Mouse (Mus musculus): Measurements from ENCODE around the gene Supt6. TPM values are rescaled to one million over a fixed set of nuclear protein-coding genes. Genes with fewer than 3 reads are reported as not detected.
A peak's percentile ranks its signal among the peaks of the same experiment; 100 is the strongest.

Supt6 gene
- polyA plus RNA-seq, 1 experiment = 33.9 TPM

DNA sequence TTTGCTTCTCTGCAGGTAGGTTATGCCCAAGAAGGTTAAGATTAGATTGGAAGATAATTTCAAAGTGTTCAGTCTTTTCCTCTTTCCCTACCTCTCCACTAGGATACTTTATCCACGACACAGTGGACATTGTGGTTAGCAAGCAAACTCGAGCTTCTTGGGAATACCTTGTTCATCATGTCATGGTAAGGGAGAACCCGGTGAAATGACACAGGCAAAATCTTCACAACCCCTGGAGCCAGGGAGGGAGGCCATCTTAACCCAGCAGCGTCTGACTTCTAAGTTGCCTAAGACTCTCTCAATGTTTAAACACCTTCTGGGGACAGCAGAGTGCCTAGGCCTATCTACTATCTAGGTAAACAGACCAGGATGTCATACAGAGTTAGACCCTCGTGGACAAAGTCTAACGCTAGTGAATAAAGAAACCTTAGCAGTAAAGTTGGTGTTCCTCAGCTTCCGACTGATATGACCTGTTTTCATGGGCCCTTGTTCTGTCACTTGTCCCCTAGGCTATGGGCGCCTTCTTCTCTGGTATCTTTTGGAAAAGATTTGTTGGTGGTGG lies 66.3 kb downstream of the Supt6 start:
- peaks cover 41% of the 10 kb centered on the region for H3K36me3 ChIP-seq (ENCODE audit: control insufficient read depth, insufficient read depth)
- peak overlapping the region; percentile 44 for H3K4me3 ChIP-seq (ENCODE audit: insufficient read depth, poor library complexity, severe bottlenecking)
- H3K79me2 ChIP-seq (ENCODE audit: control insufficient read depth, insufficient read depth) = peaks cover 46% of the 10 kb centered on the region
- H3ac ChIP-seq (ENCODE audit: control insufficient read depth, insufficient read length, low read depth) = peak overlapping the region; percentile 56
- TF ChIP-seq MYOD1 (IDR thresholded peaks at IDR 0.05; ENCODE audit: control insufficient read depth, insufficient read length, low read depth) = no peak
- no peak for TF ChIP-seq CTCF (IDR thresholded peaks at IDR 0.05; ENCODE audit: control insufficient read depth, insufficient read depth, insufficient read length)
- TF ChIP-seq FOSL1 (IDR thresholded peaks at IDR 0.05; ENCODE audit: insufficient read depth, low read length, poor library complexity, severe bottlenecking) = no peak
- no peak for TF ChIP-seq MYOG (IDR thresholded peaks at IDR 0.05; ENCODE audit: control insufficient read depth, extremely low read depth, insufficient read length)
- no peak for TF ChIP-seq MAX (IDR thresholded peaks at IDR 0.05)
- no peak for TF ChIP-seq USF1 (IDR thresholded peaks at IDR 0.05; ENCODE audit: low read depth)
- TF ChIP-seq CEBPB (IDR thresholded peaks at IDR 0.05; ENCODE audit: low read depth) = no peak
- H3K27me3 ChIP-seq (ENCODE audit: control insufficient read depth, insufficient read depth, insufficient read length) = no peaks in the 10 kb centered on the region
- peaks cover 25% of the 10 kb centered on the region for H3K79me3 ChIP-seq (ENCODE audit: low read depth)

DNA sequence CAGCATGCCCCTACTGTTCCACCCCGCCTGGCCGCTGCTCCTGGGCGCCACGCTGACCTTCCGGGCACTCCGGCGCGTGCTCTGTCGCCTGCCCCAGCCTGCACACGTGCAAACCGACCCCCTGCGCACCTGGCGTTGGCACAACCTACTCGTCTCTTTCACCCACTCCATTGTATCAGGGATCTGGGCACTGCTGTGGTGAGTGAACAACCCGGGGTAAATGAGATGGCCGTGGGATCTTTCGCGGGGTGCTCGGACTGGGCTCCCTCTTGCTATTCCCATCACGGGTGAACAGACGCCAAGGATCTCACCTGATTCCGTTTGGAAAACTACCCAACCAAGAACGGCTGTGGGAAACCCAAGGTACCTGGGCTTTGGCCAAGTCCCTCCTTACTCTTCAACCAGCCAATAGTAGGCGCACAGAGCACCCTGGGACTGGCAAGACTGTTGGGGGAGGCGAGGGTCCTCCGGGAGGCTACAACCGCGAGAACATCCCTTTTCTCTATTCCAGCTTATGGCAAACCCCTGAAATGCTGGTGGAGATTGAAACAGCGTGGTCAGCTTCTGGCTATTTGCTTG lies 66.8 kb downstream of the Supt6 start:
- Histone ChIP-seq H3K79me2 (ENCODE audit: control insufficient read depth, insufficient read depth) (peaks cover 41% of the 10 kb centered on the region), H3ac (ENCODE audit: control insufficient read depth, insufficient read length, low read depth) (peak overlapping the region; percentile 56), H3K79me3 (ENCODE audit: low read depth) (peaks cover 25% of the 10 kb centered on the region), H3K36me3 (ENCODE audit: control insufficient read depth, insufficient read depth) (peaks cover 41% of the 10 kb centered on the region), H3K27me3 (ENCODE audit: control insufficient read depth, insufficient read depth, insufficient read length) (no peaks in the 10 kb centered on the region), H3K4me3 (ENCODE audit: insufficient read depth, poor library complexity, severe bottlenecking) (peak overlapping the region; percentile 44)
- peak; percentile 2 for TF ChIP-seq MYOD1 (IDR thresholded peaks at IDR 0.05; ENCODE audit: control insufficient read depth, insufficient read length, low read depth)
- TF ChIP-seq MAX (IDR thresholded peaks at IDR 0.05) = no peak

DNA sequence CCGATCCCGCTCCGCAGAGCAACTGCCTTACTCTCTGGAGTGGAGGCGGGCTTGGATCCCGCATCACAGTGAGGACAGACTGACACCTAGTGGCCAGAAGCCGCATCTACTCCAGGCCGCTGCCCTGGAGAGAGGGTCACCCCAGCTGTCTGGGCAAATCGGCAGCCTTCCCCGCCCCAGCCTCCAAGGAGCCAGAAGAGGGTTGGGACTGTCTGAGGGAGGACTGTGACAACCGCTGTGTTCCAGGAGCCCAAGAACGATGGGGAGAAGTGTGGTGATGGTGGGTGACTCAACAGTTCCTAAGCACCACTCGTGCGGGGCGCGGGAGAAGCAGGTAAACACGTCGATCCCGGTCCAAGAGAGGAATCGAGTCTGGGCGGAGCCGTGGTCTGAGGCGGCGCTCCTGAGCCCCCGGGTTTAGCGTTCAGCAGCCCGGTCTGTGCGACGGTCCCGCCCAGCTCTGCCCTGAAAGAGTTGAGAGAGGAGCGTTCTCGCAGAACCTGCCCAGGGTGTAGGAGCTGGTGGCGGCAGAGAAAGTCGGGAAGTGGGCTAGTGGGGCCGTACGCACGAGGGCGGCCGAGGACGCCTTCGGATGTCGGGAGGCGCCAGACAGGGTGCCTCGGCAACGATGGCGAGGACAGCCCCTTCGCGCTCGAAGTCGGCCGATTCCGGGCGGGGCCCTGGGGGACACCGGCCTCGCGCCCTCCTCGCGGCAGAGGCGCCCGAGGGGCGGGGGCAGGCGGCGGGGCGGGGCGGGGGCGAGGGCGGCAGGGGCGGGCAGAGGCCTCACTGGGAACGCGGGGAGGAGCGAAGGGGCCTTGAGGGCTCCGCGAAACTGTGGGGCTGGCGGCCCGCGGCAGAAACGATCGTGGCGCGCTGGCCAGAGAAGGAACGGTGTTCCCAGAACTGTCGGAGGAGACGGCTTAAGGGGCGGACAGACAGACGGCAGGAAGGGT lies 67.6 kb downstream of the Supt6 start:
- peaks cover 41% of the 10 kb centered on the region for H3K36me3 ChIP-seq (ENCODE audit: control insufficient read depth, insufficient read depth)
- TF ChIP-seq CEBPB (IDR thresholded peaks at IDR 0.05; ENCODE audit: low read depth) = no peak
- no peak for TF ChIP-seq MYOG (IDR thresholded peaks at IDR 0.05; ENCODE audit: control insufficient read depth, extremely low read depth, insufficient read length)
- no peak for TF ChIP-seq FOSL1 (IDR thresholded peaks at IDR 0.05; ENCODE audit: insufficient read depth, low read length, poor library complexity, severe bottlenecking)
- no peak for TF ChIP-seq USF1 (IDR thresholded peaks at IDR 0.05; ENCODE audit: low read depth)
- TF ChIP-seq MYOD1 (IDR thresholded peaks at IDR 0.05; ENCODE audit: control insufficient read depth, insufficient read length, low read depth) = peak; percentile 14
- peak; percentile 96 for TF ChIP-seq CTCF (IDR thresholded peaks at IDR 0.05; ENCODE audit: control insufficient read depth, insufficient read depth, insufficient read length)
- H3K79me3 ChIP-seq (ENCODE audit: low read depth) = peaks cover 25% of the 10 kb centered on the region
- H3K79me2 ChIP-seq (ENCODE audit: control insufficient read depth, insufficient read depth) = peaks cover 38% of the 10 kb centered on the region
- H3K27me3 ChIP-seq (ENCODE audit: control insufficient read depth, insufficient read depth, insufficient read length) = no peaks in the 10 kb centered on the region
- peak overlapping the region; percentile 44 for H3K4me3 ChIP-seq (ENCODE audit: insufficient read depth, poor library complexity, severe bottlenecking)
- peak overlapping the region; percentile 67 for H3ac ChIP-seq (ENCODE audit: control insufficient read depth, insufficient read length, low read depth)

DNA sequence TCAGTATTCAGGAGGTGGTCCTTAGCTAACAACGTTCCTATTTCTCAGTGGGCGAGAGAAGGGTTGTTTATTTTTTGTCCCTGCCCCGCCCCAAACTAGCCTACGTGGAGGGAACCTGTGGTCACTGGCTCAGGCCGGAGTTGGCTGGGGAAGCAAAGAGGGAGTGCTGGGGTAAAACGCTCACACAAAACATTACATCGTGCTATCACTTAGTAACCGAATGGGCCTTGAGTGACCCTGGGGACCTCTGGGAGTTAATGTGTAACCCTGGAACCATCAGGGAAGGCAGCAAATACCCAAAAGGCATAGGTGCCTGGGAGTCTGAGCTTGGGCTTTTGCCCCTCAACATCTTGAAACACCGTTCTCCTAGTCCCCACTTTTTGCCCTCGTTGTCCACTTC lies 68.3 kb downstream of the Supt6 start:
- no peak for TF ChIP-seq FOSL1 (IDR thresholded peaks at IDR 0.05; ENCODE audit: insufficient read depth, low read length, poor library complexity, severe bottlenecking)
- no peak for TF ChIP-seq MAX (IDR thresholded peaks at IDR 0.05)
- no peak for TF ChIP-seq MYOG (IDR thresholded peaks at IDR 0.05; ENCODE audit: control insufficient read depth, extremely low read depth, insufficient read length)
- TF ChIP-seq MYOD1 (IDR thresholded peaks at IDR 0.05; ENCODE audit: control insufficient read depth, insufficient read length, low read depth) = no peak
- no peak for TF ChIP-seq CEBPB (IDR thresholded peaks at IDR 0.05; ENCODE audit: low read depth)
- TF ChIP-seq USF1 (IDR thresholded peaks at IDR 0.05; ENCODE audit: low read depth) = no peak
- TF ChIP-seq CTCF (IDR thresholded peaks at IDR 0.05; ENCODE audit: control insufficient read depth, insufficient read depth, insufficient read length) = no peak
- peaks cover 19% of the 10 kb centered on the region for H3K79me3 ChIP-seq (ENCODE audit: low read depth)
- H3K79me2 ChIP-seq (ENCODE audit: control insufficient read depth, insufficient read depth) = peaks cover 31% of the 10 kb centered on the region
- H3K36me3 ChIP-seq (ENCODE audit: control insufficient read depth, insufficient read depth) = peaks cover 38% of the 10 kb centered on the region
- no peaks in the 10 kb centered on the region for H3K27me3 ChIP-seq (ENCODE audit: control insufficient read depth, insufficient read depth, insufficient read length)
- H3K4me3 ChIP-seq (ENCODE audit: insufficient read depth, poor library complexity, severe bottlenecking) = peak overlapping the region; percentile 56
- H3ac ChIP-seq (ENCODE audit: control insufficient read depth, insufficient read length, low read depth) = peak overlapping the region; percentile 61

DNA sequence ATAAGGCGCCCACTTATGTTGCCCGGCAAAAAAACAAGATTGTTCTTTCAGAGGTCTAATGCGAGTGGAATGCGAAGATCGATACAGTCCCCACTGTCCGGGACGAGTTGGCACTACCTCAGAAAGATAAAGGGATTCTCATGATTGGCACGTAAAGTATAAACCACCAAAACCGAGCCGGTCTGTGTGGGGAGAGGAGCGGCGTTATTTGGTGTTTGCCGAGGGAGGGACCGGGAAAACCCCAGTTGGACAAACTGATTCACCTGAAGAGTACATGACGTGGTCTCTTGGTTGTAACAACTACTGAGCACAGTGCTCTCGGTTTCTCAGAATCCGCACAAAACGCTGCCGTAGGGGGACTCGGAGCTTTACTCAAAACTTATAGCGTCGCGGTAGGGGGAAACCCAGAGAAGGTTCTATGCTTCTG lies 68.9 kb downstream of the Supt6 start:
- peaks cover 35% of the 10 kb centered on the region for H3K36me3 ChIP-seq (ENCODE audit: control insufficient read depth, insufficient read depth)
- H3K79me3 ChIP-seq (ENCODE audit: low read depth) = peaks cover 14% of the 10 kb centered on the region
- peak overlapping the region; percentile 56 for H3K4me3 ChIP-seq (ENCODE audit: insufficient read depth, poor library complexity, severe bottlenecking)
- no peaks in the 10 kb centered on the region for H3K27me3 ChIP-seq (ENCODE audit: control insufficient read depth, insufficient read depth, insufficient read length)
- H3ac ChIP-seq (ENCODE audit: control insufficient read depth, insufficient read length, low read depth) = peak overlapping the region; percentile 61
- H3K79me2 ChIP-seq (ENCODE audit: control insufficient read depth, insufficient read depth) = peaks cover 26% of the 10 kb centered on the region
- TF ChIP-seq MYOD1 (IDR thresholded peaks at IDR 0.05; ENCODE audit: control insufficient read depth, insufficient read length, low read depth) = no peak
- no peak for TF ChIP-seq FOSL1 (IDR thresholded peaks at IDR 0.05; ENCODE audit: insufficient read depth, low read length, poor library complexity, severe bottlenecking)
- TF ChIP-seq CTCF (IDR thresholded peaks at IDR 0.05; ENCODE audit: control insufficient read depth, insufficient read depth, insufficient read length) = no peak
- no peak for TF ChIP-seq CEBPB (IDR thresholded peaks at IDR 0.05; ENCODE audit: low read depth)
- TF ChIP-seq USF1 (IDR thresholded peaks at IDR 0.05; ENCODE audit: low read depth) = no peak
- no peak for TF ChIP-seq MAX (IDR thresholded peaks at IDR 0.05)
- TF ChIP-seq MYOG (IDR thresholded peaks at IDR 0.05; ENCODE audit: control insufficient read depth, extremely low read depth, insufficient read length) = no peak
